Mouse (Mus musculus): ENCODE results near the gene Frmd7. TPM values are rescaled to one million over a fixed set of nuclear protein-coding genes. Genes with fewer than 3 reads are reported as not detected.

Gene Frmd7
- polyA plus RNA-seq, 1 experiment from 2014 or later, result not detected

GRCm38 (mm10) chrX:50909915-50910314, 32.6 kb downstream of the Frmd7 start:
- no peak for ATAC-seq
- H3K9me3 ChIP-seq (ENCODE audit: control insufficient read depth, low read length), result no peaks in the 10 kb centered on the region
- H3K27ac ChIP-seq (ENCODE audit: low read length), result no peak overlapping the region
- H3K4me2 ChIP-seq (ENCODE audit: low read depth, low read length), result no peak overlapping the region
- no peak overlapping the region for H3K9ac ChIP-seq (ENCODE audit: low read depth, low read length)
- no peaks in the 10 kb centered on the region for H3K4me1 ChIP-seq (ENCODE audit: control insufficient read depth, insufficient read depth, low read length)
- no peaks in the 10 kb centered on the region for H3K36me3 ChIP-seq (ENCODE audit: control insufficient read depth, insufficient read depth, low read length)
- 74% methylated on average over 5 of the region's 5 CpGs for WGBS
- no peaks in the 10 kb centered on the region for H3K27me3 ChIP-seq (replicated peaks; ENCODE audit: control insufficient read depth, insufficient read depth, low read length)
- no peak overlapping the region for H3K4me3 ChIP-seq (ENCODE audit: low read length)

- H3K4me1 ChIP-seq (ENCODE audit: control insufficient read depth, insufficient read depth, low read length), result no peaks in the 10 kb centered on the region
- H3K9me3 ChIP-seq (ENCODE audit: control insufficient read depth, low read length), result no peaks in the 10 kb centered on the region
- H3K27ac ChIP-seq (ENCODE audit: low read length), result no peak overlapping the region
- H3K27me3 ChIP-seq (replicated peaks; ENCODE audit: control insufficient read depth, insufficient read depth, low read length), result no peaks in the 10 kb centered on the region
- no peak overlapping the region for H3K4me3 ChIP-seq (ENCODE audit: low read length)
- WGBS, result 88% methylated on average over 3 of the region's 3 CpGs
- no peak for ATAC-seq
- no peak overlapping the region for H3K9ac ChIP-seq (ENCODE audit: low read depth, low read length)
- no peak overlapping the region for H3K4me2 ChIP-seq (ENCODE audit: low read depth, low read length)
- H3K36me3 ChIP-seq (ENCODE audit: control insufficient read depth, insufficient read depth, low read length), result no peaks in the 10 kb centered on the region
Measured at GRCm38 (mm10) chrX:50903497-50903896, 39.0 kb downstream of the Frmd7 start.

- H3K4me1 ChIP-seq (ENCODE audit: control insufficient read depth, insufficient read depth, low read length), result no peaks in the 10 kb centered on the region
- no peak overlapping the region for H3K4me2 ChIP-seq (ENCODE audit: low read depth, low read length)
- no peak for ATAC-seq
- H3K4me3 ChIP-seq (ENCODE audit: low read length), result no peak overlapping the region
- H3K27me3 ChIP-seq (replicated peaks; ENCODE audit: control insufficient read depth, insufficient read depth, low read length), result no peaks in the 10 kb centered on the region
- no peak overlapping the region for H3K9ac ChIP-seq (ENCODE audit: low read depth, low read length)
- no peak overlapping the region for H3K27ac ChIP-seq (ENCODE audit: low read length)
- no peaks in the 10 kb centered on the region for H3K36me3 ChIP-seq (ENCODE audit: control insufficient read depth, insufficient read depth, low read length)
- WGBS, result 68% methylated on average over 2 of the region's 2 CpGs
- H3K9me3 ChIP-seq (ENCODE audit: control insufficient read depth, low read length), result no peaks in the 10 kb centered on the region
Measured at GRCm38 (mm10) chrX:50887999-50888398, 54.5 kb downstream of the Frmd7 start.

GRCm38 (mm10) chrX:50874246-50875002, 68.1 kb downstream of the Frmd7 start:
- Histone ChIP-seq H3K27me3 (replicated peaks; ENCODE audit: control insufficient read depth, insufficient read depth, low read length) (no peaks in the 10 kb centered on the region), H3K36me3 (ENCODE audit: control insufficient read depth, insufficient read depth, low read length) (no peaks in the 10 kb centered on the region), H3K4me1 (ENCODE audit: control insufficient read depth, insufficient read depth, low read length) (no peaks in the 10 kb centered on the region), H3K4me3 (ENCODE audit: low read length) (no peak overlapping the region), H3K27ac (ENCODE audit: low read length) (no peak overlapping the region), H3K4me2 (ENCODE audit: low read depth, low read length) (no peak overlapping the region), H3K9me3 (ENCODE audit: control insufficient read depth, low read length) (no peaks in the 10 kb centered on the region), H3K9ac (ENCODE audit: low read depth, low read length) (no peak overlapping the region)
- 86% methylated on average over 6 of the region's 6 CpGs for WGBS
- ATAC-seq, result no peak

- no peaks in the 10 kb centered on the region for H3K36me3 ChIP-seq (ENCODE audit: control insufficient read depth, insufficient read depth, low read length)
- H3K9ac ChIP-seq (ENCODE audit: low read depth, low read length), result no peak overlapping the region
- H3K9me3 ChIP-seq (ENCODE audit: control insufficient read depth, low read length), result no peaks in the 10 kb centered on the region
- 74% methylated on average over 5 of the region's 5 CpGs for WGBS
- no peak for ATAC-seq
- H3K4me3 ChIP-seq (ENCODE audit: low read length), result no peak overlapping the region
- no peak overlapping the region for H3K27ac ChIP-seq (ENCODE audit: low read length)
- H3K4me2 ChIP-seq (ENCODE audit: low read depth, low read length), result no peak overlapping the region
- no peaks in the 10 kb centered on the region for H3K27me3 ChIP-seq (replicated peaks; ENCODE audit: control insufficient read depth, insufficient read depth, low read length)
- H3K4me1 ChIP-seq (ENCODE audit: control insufficient read depth, insufficient read depth, low read length), result no peaks in the 10 kb centered on the region
Measured at GRCm38 (mm10) chrX:50864734-50865133, 77.8 kb downstream of the Frmd7 start.

- no peak overlapping the region for H3K27ac ChIP-seq (ENCODE audit: low read length)
- H3K4me3 ChIP-seq (ENCODE audit: low read length), result no peak overlapping the region
- H3K27me3 ChIP-seq (replicated peaks; ENCODE audit: control insufficient read depth, insufficient read depth, low read length), result no peaks in the 10 kb centered on the region
- no peak overlapping the region for H3K4me2 ChIP-seq (ENCODE audit: low read depth, low read length)
- no peaks in the 10 kb centered on the region for H3K4me1 ChIP-seq (ENCODE audit: control insufficient read depth, insufficient read depth, low read length)
- H3K9me3 ChIP-seq (ENCODE audit: control insufficient read depth, low read length), result no peaks in the 10 kb centered on the region
- no peak overlapping the region for H3K9ac ChIP-seq (ENCODE audit: low read depth, low read length)
- H3K36me3 ChIP-seq (ENCODE audit: control insufficient read depth, insufficient read depth, low read length), result no peaks in the 10 kb centered on the region
- ATAC-seq, result no peak
- 73% methylated on average over 2 of the region's 2 CpGs for WGBS
Measured at GRCm38 (mm10) chrX:50863771-50864170, 78.7 kb downstream of the Frmd7 start.

- Histone ChIP-seq H3K4me2 (ENCODE audit: low read depth, low read length) (no peak overlapping the region), H3K36me3 (ENCODE audit: control insufficient read depth, insufficient read depth, low read length) (no peaks in the 10 kb centered on the region), H3K27me3 (replicated peaks; ENCODE audit: control insufficient read depth, insufficient read depth, low read length) (no peaks in the 10 kb centered on the region; the same call in 1 of the 2 replicates), H3K27ac (ENCODE audit: low read length) (no peak overlapping the region), H3K4me1 (ENCODE audit: control insufficient read depth, insufficient read depth, low read length) (no peaks in the 10 kb centered on the region), H3K9ac (ENCODE audit: low read depth, low read length) (no peak overlapping the region), H3K9me3 (ENCODE audit: control insufficient read depth, low read length) (no peaks in the 10 kb centered on the region), H3K4me3 (ENCODE audit: low read length) (no peak overlapping the region)
- 47% methylated on average over 6 of the region's 6 CpGs for WGBS
- ATAC-seq, result peak; percentile 79
Measured at GRCm38 (mm10) chrX:50850428-50851184, 91.9 kb downstream of the Frmd7 start.

Other genes starting within 250 kb of the Frmd7 start
- gene Stk26, start 101.7 kb downstream of the Frmd7 start, polyA plus RNA-seq (2015; fragmentation: Nextera tagmentation; extraction: Ambion mirVana), result 5.2 and 5.5 TPM in 2 replicates
- gene Rap2c, start 75.3 kb upstream of the Frmd7 start, polyA plus RNA-seq (2015; fragmentation: Nextera tagmentation; extraction: Ambion mirVana), result 15.5 and 17.3 TPM in 2 replicates